Mouse (Mus musculus) right cerebral cortex, postnatal 36 days (tissue): ENCODE results near the gene Arf5.

Experiments
- DNase-seq, 2 experiments: peaks; one replicate each; pipeline ENCODE4 v3.0.0; 2022; ENCODE audit warnings: low spot score in 2 of 2, mixed read lengths in 1 of 2

The Arf5 gene

DNA sequence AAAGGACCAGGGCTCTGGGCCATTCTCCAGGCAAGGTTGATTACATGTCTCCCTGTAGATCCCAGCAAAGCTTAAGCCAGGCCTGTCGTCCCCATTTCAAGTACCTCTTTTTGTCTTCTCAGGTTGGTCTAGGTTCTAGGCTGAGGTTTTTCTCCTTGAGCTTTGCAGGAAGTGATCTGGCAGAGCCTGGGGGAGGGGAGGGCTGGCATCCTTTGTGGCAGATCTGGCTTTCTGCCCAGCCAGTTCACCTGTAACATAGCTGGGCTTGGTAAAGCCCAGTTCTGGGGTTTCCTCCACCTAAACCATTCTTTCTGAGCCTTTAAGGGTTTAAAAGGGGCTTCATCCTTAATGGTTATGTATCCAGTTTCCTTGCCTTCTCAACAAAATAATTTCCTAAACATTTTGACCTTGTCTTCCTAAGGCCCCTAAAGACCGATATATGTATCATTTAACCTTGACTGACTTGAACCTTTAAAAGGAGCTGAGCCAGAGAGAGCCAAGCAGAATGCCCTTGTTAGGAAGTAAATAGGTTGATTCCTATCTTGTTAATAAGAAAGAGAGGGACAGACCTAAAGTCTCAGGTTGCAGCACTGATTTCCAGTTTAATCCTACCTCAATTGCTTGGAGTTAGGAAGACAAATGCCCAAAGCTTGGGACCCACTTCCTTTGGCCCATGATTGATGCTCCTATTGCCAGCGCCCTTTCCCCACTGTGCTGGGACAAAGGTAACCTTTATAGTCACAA, 3.9 kb downstream of the Arf5 start, which contains the start of gene Fscn3:
Gene Fscn3, plus strand, starts transcription at position 694 of the 744 bp plus-strand sequence.
- no peak for DNase-seq

DNA sequence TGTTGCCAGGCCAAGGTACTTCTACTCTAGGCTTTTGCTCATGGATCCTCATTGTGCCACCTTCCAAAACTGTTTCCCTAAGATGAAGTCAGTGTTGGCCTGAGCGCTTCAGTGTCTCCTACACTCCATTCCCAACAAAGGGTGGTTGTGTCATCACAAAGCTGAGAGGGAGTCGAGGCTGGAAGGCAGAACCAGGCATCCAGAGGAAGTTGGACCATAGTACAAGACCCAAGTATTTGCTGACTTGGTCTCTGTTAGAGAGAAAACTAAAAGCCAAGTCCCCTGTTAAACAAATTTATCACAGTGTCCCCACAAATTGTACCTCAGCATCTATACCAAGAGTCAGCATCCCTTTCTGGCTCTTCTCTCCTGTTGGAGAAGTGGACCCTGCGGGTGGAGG, 4.9 kb downstream of the Arf5 start, which contains the start of gene Gcc1:
Gene Gcc1, minus strand, starts transcription at position 101 of the 400 bp plus-strand sequence.
- no peak for DNase-seq

DNA sequence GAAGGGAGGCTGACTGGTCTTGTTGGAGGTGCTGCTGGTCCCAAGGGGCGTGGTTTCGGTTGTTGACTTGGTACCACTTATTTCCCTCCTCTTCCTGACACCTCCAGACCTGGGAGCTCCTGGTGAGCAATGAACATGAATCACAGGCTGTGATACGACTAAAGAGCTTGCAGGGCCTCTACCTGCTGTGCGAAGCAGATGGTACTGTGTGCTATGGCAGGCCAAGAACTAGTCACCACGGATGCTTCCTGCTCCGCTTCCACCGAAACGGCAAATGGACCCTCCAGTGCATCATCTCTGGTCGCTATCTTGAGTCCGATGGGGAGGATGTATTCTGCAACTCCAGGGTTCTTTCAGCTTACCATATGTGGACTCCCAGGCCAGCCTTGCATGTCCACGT, 6.5 kb downstream of the Arf5 start:
- no peak for DNase-seq

DNA sequence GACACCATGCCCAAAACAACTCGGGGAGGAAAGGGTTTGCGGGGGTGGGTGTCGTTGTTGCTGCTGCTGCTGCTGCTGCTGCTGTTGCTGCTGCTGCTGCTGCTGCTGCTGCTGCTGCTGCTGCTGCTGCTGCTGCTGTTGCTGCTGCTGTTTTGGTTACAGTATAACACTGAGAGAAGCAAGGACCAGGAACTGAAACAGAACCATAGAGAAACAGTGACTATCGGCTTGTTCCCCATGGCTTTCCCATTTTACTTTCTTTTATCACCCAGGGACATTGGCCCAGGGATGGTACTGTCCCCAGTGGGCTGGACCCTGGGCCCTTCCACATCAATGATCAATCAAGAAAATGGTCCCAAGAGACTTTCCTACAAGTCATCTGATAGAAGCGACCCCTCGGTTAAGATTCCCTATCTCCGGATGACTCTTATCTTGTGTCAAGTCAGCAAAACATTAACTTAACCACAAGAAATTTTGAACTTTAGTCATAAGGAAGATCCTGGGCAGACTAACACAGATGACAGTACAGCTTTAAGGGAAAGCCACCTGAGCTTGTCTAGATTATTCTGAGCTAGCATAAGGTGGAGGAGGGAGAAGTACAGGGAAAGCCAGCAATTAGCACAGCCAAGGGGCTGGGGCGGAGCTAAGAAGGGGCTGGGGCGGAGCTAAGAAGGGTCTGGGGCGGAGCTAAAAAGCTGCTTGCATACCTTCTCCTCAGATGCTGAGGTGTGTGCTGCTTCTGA, 7.6 kb downstream of the Arf5 start:
- no peak for DNase-seq

DNA sequence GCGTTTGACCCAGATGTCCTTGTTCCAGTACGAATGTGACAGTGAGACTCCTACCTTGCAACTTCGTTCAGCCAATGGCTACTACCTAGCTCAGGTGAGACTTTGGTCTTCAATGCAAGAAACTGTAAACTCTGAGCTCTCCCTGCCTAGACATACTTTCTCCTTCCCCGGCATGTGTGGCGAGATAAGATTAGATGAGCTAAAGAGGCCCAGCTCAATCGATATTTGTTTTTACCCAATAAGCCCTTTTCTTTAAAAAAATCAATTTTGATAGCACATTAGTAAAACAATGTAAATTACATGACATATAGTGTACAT, 8.1 kb downstream of the Arf5 start:
- no peak for DNase-seq

DNA sequence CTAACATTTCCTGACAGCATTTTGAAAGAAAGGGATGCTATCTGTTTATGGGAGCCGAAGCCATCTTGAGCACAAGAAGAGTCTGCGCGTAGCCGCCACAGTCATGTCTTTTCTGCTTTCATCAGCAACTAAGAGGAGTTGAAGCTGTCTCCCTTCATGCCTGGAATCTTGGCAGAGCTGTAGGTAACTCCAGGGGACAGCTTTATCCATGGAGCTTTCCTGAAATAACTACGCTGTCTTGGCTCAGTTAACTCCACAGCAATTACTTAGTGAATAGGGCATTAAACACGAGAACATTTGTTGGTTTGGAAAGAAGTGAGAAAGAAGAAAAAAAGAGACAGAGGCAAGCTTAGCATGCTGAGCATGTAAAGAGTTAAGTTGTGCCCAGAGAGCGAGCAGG, 24.6 kb downstream of the Arf5 start:
- DNase-seq, result no peak

DNA sequence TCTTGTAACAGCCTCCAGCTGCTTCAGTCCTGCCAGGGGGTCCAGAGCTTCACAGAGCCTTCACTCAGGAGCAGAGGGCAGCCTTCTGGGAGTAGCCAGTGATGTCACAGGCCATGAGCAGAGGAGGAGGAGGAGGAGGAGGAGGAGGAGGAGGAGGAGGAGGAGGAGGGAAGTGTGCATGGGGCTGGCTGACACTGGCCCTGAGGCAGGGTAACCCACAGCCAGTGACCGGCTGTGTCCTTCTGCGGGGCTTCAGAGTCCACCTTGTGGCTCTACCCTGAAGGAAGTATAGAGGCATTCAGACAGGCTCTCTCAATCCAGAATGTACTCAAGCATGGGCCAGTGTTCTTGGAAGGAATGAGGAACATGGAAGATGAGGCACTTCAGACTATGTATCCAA, 25.9 kb downstream of the Arf5 start, which contains the start of gene Pax4:
Gene Pax4, minus strand, starts transcription at position 101 of the 400 bp plus-strand sequence.
- DNase-seq, result no peak

DNA sequence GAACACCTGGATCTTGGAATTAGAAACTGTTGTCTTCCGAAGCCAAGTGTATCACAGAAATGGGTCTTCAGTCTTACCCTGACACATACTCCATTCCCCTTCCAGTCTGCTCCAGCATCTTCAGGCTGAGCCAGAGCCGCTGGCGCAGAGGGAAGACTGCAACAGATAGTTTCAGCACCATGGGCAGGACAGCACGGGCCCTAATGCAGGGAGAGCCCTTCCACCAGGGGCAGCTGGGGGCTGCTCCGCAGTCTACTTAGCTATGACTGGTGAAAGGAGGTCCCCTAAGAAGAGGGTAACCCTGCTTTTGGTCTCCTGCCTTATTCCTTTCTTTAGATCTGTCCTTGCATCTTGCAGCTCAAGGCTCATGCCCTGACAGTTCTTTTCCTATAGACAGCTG, 27.1 kb downstream of the Arf5 start:
- no peak for DNase-seq

DNA sequence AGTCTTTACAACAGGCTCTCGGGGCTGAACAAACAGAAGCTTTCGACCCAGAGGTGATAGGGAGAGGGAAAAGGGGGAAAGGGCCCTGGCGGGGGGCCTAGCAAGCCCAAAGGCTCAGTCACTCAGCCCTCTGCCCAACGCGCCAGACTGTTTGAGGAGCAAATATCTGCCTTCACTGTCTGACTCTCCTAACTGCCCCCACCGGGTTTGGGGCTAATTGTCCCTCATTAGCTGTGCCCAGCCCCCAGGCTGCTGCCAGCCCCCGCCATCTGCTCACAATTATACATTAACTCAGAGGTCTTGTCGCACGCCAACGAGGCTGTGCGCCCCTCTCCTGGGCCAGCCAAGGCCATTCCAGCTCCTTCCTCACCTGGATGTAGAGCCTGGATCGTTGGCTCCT, 27.6 kb downstream of the Arf5 start:
- DNase-seq, result no peak

DNA sequence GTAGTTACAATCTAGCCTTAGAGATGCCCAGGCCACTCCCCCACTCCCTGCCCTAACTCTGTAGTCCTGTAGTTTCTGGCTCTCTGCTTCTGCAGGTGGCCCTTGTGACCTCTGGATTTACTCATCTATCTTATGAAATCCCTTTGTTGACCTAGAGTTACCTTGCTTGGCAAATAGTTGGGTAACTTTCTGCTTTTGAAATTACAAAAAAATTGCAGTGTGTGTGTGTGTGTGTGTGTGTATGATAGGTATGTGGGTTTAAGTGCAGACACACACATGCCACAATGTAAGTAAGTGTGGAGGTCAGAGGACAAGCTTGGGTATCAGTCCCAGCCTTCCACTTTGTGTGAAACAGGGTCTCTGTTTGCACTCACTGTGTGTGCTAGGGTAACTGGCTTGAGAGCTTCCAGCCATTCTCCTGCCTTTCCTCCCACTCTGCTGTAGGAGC, 35.9 kb downstream of the Arf5 start:
- no peak for DNase-seq

DNA sequence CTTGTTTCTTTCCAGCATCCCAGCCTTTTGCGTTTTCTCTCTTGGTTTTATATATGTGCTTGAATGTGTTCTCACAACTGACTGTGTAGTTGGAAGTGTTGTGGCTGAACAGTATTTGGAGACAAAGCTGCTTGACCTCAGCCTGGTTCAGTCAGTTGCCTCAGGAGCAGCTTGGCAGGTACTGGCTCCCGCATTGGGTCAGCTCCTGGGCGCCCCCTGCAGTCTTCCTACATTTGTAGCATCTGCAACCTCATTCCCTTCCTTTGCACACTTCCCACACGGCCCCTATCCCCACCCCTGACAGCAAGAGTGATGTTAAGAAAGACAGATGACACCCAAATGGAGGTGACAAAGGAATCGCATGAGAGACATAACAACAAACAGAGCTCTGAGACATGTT, 37.2 kb downstream of the Arf5 start:
- DNase-seq, result peak in 1 of 2 experiments; percentile 15

DNA sequence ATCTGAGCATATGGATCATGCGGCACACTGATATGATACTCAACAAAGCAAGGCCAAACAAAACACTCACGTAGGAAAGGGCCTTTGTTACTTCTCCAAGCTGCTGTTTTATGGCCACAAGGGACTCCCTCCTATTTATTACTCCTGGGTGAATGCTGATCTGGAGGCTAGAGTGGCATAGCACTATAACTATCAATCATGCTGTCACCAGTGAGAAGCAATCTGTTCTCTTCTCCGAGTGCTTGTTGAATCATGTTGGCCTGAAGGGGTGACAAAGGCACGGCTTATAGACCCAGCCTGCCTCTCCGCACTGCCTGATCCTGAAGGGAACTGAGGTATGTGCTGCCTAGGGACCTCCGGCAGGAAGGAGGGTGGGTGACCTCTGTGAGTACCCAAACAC, 41.3 kb downstream of the Arf5 start:
- no peak for DNase-seq

DNA sequence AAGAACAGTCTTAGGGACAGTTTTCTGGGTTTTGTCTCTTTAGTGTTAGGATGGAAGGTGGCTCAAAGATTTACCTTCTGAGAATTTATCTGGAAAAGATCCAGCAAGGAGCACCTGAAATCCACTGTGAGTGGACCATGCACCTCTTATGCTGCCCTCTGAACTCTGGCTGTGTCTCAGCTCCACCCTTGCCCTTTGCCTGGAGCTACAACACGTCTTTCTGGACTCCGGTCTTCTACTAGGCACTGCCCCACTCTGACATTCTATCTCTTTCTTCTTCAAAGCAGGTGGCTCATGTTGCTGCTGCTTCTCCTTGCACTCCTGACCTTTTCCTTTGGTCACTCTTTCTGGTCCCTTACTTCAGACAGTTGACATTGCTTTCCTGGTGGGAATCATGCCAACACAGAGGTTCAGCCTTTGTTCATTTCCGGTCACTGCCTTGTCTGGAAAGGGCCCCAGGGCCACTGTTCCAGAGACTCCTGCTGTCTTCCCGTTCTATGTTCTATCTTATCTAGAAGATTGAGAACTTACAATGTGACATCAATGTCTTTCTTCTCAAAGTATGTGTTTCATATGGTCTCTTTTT, 46.8 kb downstream of the Arf5 start:
- DNase-seq, result no peak

DNA sequence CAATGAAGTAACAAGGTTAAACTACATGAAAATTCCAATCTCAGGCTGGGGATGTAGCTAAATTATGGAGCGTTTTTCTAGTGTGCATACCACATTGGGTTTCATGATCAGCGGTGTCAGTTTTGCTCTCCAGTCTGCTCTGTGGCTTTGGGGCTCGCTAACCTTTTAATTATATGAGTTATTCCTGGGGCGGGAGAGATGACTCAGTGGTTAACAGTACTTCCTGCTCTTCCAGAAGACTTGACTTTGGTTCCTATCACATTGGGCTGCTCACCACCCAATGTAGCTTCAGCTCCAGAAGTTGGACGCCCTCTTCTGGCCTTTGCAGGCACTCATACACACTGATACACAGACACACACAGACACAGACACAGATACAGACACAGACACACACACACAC, 47.3 kb downstream of the Arf5 start:
- no peak for DNase-seq

DNA sequence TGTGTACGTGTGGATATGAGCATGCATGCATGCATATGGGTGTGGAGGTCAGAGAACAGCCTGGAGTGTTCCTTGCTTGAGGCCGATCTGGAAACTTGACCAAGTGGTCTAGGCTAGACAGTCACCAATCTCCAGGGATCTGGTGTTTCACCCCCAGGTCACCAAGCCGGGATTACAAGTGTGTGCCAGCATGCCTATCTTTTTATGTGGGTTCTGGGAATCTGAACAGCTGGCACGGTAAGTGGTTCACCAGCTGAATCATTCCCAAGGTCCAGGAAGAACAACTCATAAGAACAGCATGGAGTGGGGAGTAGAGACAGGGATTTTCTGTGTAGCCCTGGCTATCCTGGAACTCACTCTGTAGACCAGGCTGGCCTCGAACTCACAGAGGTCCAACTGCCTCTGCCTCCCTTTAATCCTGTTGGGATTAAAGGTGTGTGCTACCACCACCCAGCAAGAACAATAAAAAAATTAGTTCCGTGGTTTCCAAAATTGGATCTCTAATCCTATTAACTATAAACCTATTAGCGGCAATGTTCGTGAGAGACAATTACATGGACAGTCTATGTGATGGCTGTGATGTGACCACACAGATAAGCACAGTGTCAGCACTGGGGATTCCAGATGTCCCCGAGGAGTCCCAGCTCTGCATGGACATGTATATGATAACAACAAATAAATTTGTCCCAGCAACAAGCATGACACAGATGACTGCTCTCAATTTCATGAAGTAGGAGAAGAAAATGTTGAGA, 48.1 kb downstream of the Arf5 start:
- no peak for DNase-seq

DNA sequence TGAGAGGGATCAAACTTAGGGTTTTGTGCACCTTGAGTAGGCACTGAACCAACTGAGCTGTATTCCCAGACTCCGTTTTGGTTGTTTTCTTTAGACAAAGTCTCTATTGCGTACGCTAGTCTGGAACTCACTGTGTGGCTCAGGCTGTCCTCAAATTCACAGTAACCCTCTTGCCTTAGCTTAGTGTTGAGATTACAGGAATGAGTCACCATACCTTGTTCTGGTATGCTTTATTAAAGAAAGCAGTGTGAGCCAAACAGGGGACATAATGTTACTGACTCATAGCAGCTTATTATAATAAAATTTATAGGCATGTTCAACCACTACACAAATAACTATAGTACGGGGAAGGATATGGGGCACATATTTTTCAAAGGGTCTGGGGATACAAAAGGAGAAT, 50.9 kb downstream of the Arf5 start:
- no peak for DNase-seq

DNA sequence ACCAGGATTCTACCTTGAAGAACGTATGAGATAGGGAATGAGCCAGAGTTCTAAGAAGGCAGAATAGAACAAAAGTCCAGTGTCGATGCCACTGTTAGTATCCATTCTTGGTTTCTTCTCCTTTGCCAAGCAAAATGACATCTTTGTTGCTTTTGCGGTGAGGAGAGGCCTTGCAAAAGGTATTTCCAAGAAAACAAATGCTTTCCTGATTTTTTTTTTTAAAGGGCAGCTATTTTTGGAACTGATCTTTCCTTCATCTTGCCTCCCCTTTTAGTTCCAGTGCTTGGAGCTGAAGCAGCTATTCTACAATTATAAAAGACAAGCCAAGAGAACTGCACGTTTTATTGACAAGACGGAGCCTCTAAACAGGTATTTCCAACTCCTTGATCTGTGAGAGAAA, 51.5 kb downstream of the Arf5 start, which contains the start of gene Snd1:
Gene Snd1, plus strand, starts transcription at position 301 of the 400 bp plus-strand sequence.
- DNase-seq, result no peak
